Mouse (Mus musculus) kidney, postnatal 14 days (tissue): ENCODE measurements at regions not wholly inside any gene's neighbourhood (a gene's known extent, or its start where the extent isn't known, plus 50 kb on each side); places are given as distances from the start of the nearest gene placed in this dataset.
"Not testable (repeated sequence)": the region's sequence is repeated elsewhere in the genome, so short reads cannot be mapped to it uniquely, and the experiment has no call there.

Experiments
- DNase-seq: peaks from one replicate; pipeline ENCODE4 v3.0.0; 2022; ENCODE audit warnings: mixed read lengths

GRCm38 (mm10) chr3:22285904-22286303 lies 209.5 kb downstream of the Tbl1xr1 start:
- DNase-seq = no peak

- DNase-seq = no peak
These were observed 217.0 kb downstream of the Tbl1xr1 start for GRCm38 (mm10) chr3:22293466-22293865.

DNA sequence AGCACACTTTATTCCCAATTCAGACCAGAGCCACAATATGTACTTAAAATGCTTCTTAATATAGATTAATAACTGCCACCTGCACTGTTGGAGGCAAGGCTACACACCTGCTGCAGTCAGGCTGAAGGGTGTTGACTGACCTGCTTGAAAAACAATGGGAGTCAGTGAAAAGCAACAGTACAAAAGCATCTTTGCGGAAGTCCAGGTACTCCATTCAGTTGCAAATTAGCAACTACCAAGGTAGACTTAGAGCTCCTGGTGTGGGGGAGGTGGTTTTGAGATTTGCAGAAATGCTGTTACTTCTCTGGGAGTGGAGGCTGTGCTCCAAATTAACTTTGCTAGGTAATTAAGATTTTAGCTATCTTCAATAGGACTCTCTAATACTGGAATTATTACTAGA lies 217.6 kb downstream of the Tbl1xr1 start:
- not testable (repeated sequence) for DNase-seq

- DNase-seq = not testable (repeated sequence)
These were observed 220.5 kb downstream of the Tbl1xr1 start for GRCm38 (mm10) chr3:22296925-22297324.

GRCm38 (mm10) chr3:22297831-22298230 lies 221.4 kb downstream of the Tbl1xr1 start:
- not testable (repeated sequence) for DNase-seq

DNA sequence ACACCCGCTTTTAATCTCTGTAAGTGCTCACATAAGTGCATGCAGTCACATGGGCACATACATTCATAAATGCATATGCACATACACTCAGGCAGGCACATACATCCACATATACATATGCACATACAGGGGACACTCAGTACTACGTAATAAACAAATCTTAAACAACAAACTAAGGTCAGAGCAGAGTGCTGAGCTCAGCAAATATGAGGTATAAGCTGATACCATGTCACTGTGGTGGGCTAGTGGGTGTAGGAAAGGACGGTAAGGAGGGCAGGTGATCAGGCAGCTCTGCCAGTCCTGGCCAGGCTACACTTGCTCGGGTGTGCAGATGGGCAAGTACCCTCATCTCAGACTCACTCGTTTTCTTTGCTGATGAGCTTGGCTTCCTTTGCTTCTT lies 224.1 kb downstream of the Tbl1xr1 start:
- DNase-seq = no peak

DNA sequence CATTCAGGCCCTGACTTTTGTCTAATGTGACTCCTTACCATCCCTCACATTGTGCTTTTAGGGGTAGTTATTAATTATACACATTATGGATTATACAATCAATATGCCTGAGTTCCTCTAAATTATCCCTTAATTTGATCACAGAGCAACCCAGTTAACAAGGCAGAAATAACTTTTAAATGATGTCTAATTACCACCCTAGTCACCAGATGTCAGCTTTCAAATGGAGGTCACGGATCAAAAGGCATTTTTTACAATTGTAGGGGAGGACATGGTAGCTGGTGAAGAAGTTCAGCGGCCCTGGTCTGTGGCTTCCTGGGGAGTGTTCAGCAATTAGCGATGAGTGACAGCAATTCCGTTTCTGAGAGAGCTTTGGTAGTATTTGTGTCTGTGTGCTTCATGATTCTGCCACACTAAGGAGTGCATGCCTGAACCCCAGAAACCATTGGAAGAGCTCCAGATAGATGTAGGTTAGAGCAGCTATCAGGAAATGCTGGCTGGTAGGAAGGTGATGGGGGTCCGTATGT lies 225.6 kb downstream of the Tbl1xr1 start:
- no peak for DNase-seq

DNA sequence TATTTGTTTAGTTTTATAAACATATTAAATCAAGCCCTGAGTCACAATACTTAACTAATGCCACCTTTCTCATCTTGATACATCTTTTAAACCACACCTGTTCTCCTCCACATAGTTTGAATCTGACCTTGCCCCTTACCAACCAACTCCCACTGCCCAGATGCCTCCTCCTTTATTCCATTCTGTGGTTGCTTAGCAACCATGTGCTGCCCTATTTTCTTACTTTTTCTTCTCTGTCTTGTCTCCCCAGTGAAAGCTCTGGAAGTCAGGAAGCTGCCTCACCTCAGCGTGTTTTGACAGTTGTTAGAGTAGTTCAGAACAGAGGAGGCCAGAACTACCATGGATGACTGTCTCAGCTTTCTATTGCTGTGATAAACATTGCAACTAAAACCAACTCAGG lies 227.7 kb downstream of the Tbl1xr1 start:
- no peak for DNase-seq

GRCm38 (mm10) chr3:22306624-22307023 lies 230.2 kb downstream of the Tbl1xr1 start:
- peak; percentile 6 for DNase-seq

DNA sequence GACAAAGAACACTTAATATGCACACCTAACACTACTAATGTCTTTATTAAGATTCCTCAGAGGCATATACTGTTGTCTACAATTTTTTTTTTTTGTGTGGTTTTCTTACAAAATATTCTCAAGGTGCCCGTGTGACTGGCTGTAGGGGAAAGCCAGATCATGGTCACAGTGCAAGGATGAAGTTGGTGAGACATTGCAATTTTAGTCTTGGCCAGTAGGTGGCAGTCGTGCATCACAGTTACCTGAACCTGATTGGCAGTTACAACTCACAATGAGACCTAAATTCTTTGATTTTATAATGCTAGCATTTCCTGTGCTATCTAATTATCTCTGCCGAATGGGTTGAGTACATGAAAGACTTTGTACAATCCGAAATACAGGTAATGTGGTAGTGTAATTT lies 232.5 kb downstream of the Tbl1xr1 start:
- peak; percentile 69 for DNase-seq

GRCm38 (mm10) chr3:22316466-22317185 lies 240.2 kb downstream of the Tbl1xr1 start:
- no peak for DNase-seq

DNA sequence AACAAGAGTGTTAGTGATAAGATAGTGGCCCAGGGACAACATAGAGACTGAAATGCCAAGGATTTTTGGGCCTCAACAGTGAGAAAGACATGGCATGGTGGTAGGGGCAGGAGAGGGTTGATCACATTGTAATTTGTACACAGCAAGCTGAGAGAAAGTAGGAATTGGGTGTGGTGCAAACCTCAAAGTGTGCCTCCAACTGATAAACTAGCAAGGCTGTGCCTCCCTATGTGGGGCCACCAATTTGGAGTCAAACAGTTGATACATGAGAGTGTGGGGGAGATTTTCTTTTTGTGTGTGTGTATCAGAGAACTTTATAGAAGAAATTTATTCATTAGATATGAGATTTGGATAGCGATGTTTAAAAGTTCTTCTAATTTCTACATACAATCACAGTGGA lies 244.0 kb downstream of the Tbl1xr1 start:
- not testable (repeated sequence) for DNase-seq

DNA sequence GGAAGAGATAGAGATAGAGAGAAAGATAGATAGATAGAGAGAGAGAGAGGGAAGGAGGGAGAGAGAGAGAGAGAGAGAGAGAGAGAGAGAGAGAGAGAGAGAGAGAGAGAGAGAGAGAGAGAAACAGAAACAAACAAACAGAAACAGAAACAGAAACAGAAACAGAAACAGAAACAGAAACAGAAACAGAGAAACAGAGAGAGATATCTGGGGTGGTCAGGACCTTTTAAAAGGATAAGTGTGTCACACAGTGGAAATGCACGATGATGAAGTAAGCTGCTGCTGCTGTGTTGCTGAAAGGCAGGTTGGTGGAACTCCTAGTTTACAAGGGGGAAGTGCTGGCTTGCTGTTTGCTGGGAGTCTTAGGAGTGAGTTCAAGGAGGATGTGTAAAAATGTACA lies 254.8 kb downstream of the Tbl1xr1 start:
- DNase-seq = no peak
